ENCODE assay signal across 18 mouse cellular contexts in genomic region chr9:45308521-45308920, GRCm38 (mm10). TPM values are rescaled to one million over a fixed set of nuclear protein-coding genes. Genes with fewer than 3 reads are reported as not detected.
"Had no signal": no experiment of that assay in that cellular context is flagged by ENCODE, and none has a peak within 500 bp of the region (broad histone marks: within the 10 kb centered on the region; RNA-seq: fewer than 3 reads in every experiment).

No protein-coding gene starts in this region.

- H3K27me3 ChIP-seq: midbrain, embryonic 12.5 days; neural tube, embryonic 13.5 days; neural tube, embryonic 15.5 days had no signal

- H3K4me3 ChIP-seq: midbrain, embryonic 10.5 days; midbrain, embryonic 12.5 days; myocyte; neural tube, embryonic 13.5 days; neural tube, embryonic 15.5 days had no signal

- H3K36me3 ChIP-seq: midbrain, embryonic 10.5 days; midbrain, embryonic 12.5 days; neural tube, embryonic 13.5 days; neural tube, embryonic 15.5 days had no signal

- DNase-seq: lung, adult 18-20 months; lung, embryonic 14.5 days; lung, postnatal 10 days; lung, postnatal 4 days; midbrain, embryonic 14.5 days; right cerebral cortex, postnatal 14 days; thymus, adult 2 months; thymus, postnatal 25 days; thymus, postnatal 4 days had no signal

RNA-seq across cellular contexts. Expression of gene Tmprss13, which starts 10.4 kb away (rescaled TPM):
- total RNA-seq: megakaryocyte-erythroid progenitor cell, adult 5-6 weeks had no signal
- polyA plus RNA-seq: liver, embryonic 16.5 days; midbrain, embryonic 16.5 days; myocyte; neural tube, embryonic 11.5 days; neural tube, embryonic 13.5 days had no signal

RNA-seq across cellular contexts. Expression of gene Il10ra, which starts 39.6 kb away (rescaled TPM):
- polyA plus RNA-seq: myocyte had no signal
